Mouse (Mus musculus) testis, adult 2 months (tissue): ENCODE measurements at regions not wholly inside any gene's neighbourhood (a gene's known extent, or its start where the extent isn't known, plus 50 kb on each side); places are given as distances from the start of the nearest gene placed in this dataset.

Experiments used
- H3K27ac ChIP-seq: fragments of 200-500 bp; 2 replicates; pipeline ENCODE4 v1.5.1; 2012; ENCODE audit warnings: low read depth, low read length; ENCODE audit not compliant: control insufficient read depth, insufficient read depth
- H3K27me3 ChIP-seq: fragments of 200-500 bp; 2 replicates; pipeline ENCODE4 v1.6.1; 2012; ENCODE audit warnings: mild to moderate bottlenecking, low read length, moderate library complexity; ENCODE audit not compliant: control insufficient read depth, insufficient read depth
- H3K36me3 ChIP-seq: fragments of 200-500 bp; 2 replicates; pipeline ENCODE4 v1.6.1; 2012; ENCODE audit warnings: mild to moderate bottlenecking, low read length; ENCODE audit not compliant: control insufficient read depth, insufficient read depth
- H3K4me1 ChIP-seq: fragments of 200-500 bp; 2 replicates; pipeline ENCODE4 v1.6.1; 2012; ENCODE audit warnings: low read length; ENCODE audit not compliant: control insufficient read depth, insufficient read depth
- H3K4me3 ChIP-seq: fragments of 200-500 bp; 2 replicates; pipeline ENCODE4 v1.5.1; 2012; ENCODE audit warnings: low read depth, mild to moderate bottlenecking, low read length, moderate library complexity, mixed read lengths; ENCODE audit not compliant: control insufficient read depth
- CTCF ChIP-seq: fragments of 200-500 bp; IDR thresholded peaks from 2 replicates; pipeline ENCODE4 v1.5.1; 2012; ENCODE audit warnings: low read depth, mild to moderate bottlenecking, inconsistent platforms, low read length, moderate library complexity; ENCODE audit not compliant: control insufficient read depth, insufficient read depth, insufficient replicate concordance
- POLR2A ChIP-seq: fragments of 200-500 bp; IDR thresholded peaks from 2 replicates; pipeline ENCODE4 v1.6.1; 2012; ENCODE audit warnings: low read depth, mild to moderate bottlenecking, inconsistent platforms, low read length, moderate library complexity; ENCODE audit not compliant: control insufficient read depth

DNA sequence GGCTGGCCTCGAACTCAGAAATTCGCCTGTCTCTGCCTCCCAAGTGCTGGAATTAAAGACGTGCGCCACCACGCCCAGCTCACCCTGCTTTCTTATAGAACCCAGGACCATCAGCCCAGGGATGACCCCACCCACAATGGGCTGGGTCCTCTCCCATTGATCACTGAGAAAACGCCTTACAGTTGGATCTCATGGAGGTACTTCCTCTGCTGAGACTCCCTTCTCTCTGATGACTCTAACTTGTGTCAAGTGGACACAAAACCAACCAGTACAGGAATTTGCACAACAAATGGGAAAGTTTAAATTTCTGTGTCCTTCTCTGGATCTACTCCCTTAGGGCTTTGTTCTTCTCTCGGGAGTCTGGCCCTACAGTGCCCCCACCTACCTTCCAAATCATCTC lies 85.0 kb downstream of the Tomm20 start:
- Histone ChIP-seq H3K27ac (no peak overlapping the region), H3K27me3 (no peaks in the 10 kb centered on the region), H3K4me3 (no peak overlapping the region), H3K36me3 (no peaks in the 10 kb centered on the region), H3K4me1 (no peaks in the 10 kb centered on the region)
- no peak for TF ChIP-seq CTCF
- no peak for TF ChIP-seq POLR2A

DNA sequence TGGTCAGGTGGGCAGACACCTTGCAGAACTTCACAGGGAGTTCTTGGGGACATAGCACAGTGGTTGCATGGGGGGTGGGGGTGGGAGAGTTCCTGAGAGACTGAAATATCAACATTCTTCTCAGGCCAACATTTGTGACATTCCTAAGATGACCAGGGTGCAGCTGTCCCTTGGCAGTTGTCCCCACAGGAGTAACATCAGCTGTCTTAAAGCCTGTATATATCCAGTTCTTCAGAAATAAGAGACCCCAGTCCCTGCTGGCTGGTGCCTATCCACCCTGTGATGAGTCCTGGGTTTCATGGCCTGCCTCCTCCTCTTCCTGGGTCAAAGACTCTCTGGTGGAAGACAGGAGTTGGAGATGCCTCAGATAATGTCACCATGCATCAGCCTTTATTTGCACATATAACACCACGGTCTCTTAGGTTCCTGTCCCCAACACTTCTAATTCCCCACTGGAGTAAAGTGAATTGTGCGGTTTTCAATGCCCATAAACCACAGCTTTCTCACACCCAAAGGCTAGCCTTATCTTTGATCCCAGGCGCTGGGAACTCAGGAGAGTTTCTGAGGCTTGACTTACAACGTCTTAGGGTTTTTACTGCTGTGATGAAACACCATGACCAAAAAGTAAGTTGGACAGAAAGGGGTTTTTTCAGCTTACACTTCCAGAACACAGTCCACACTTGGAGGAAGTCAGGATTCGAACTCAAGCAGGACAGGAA lies 85.8 kb downstream of the Tomm20 start:
- TF ChIP-seq CTCF (no peak), POLR2A (no peak)

DNA sequence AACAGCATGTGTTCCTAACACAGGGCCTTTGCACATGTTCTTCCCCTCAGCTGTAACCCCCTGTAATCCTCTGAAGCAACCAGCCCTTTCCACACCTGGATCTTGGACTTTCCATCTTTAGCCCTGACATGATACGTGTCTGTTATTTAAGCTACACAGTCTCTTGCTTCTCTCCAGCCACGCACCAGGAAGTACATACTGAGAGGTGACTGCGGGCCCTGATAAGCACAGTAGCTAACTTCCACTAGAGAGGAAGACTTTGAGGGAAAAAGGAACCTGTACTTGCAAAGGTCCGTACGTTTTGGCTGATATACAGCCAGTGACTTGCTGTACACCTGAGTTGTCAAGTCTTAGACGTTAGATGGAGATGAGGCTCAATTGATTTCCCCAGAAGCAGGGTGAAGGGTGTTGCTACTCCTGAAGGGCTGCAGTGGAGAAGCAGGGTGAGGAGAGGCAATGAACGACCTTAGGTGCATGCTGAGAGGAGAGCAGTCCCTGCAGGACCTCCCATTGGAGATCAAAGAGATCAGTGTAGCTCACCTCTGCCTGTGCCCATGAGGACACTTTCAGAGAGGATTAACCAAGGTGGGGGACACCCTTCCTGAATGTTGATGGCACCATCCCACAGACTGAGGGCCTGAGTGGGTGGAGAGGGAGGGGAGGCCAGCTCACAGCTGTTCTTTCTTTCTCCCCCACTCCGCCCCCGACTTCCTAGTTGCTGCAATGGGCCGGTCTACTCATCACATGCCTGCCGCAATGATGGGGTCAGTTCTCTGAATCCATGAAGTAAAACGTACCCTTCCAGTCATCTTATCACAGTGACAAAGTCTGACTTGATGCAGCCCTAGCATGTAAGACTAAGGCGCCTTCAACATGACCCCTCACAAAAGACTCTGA lies 88.1 kb downstream of the Tomm20 start:
- Histone ChIP-seq H3K27me3 (no peaks in the 10 kb centered on the region), H3K4me3 (no peak overlapping the region), H3K4me1 (no peaks in the 10 kb centered on the region; the same call in 1 of the 2 replicates), H3K36me3 (no peaks in the 10 kb centered on the region), H3K27ac (no peak overlapping the region)
- no peak for TF ChIP-seq CTCF
- no peak for TF ChIP-seq POLR2A

More for the DNA sequence above, 85.8 kb downstream of the Tomm20 start:
- no peaks in the 10 kb centered on the region for H3K36me3 ChIP-seq
- H3K4me1 ChIP-seq, result no peaks in the 10 kb centered on the region
- no peaks in the 10 kb centered on the region for H3K27me3 ChIP-seq
- no peak overlapping the region for H3K4me3 ChIP-seq
- H3K27ac ChIP-seq, result no peak overlapping the region

DNA sequence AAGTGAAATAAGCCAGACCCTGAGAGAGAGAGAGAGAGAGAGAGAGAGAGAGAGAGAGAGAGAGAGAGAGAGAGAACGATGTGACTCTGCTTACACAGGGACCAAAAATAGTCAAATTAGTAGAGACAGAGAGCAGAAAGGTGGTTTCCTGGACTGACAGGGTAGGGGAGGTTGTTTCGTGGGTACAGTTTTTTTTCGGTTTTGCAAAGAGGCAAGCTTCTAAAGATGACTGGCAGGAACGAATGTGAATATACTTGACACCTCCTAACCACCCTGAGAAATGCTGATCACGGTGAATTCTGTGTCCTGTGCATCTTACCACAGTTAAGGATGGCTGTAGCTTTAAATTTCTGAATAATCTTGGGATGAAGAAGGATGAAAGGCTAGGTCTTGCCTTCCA lies 89.7 kb downstream of the Tomm20 start:
- Histone ChIP-seq H3K4me3 (no peak overlapping the region), H3K27me3 (no peaks in the 10 kb centered on the region), H3K27ac (no peak overlapping the region), H3K4me1 (no peaks in the 10 kb centered on the region; the same call in 1 of the 2 replicates), H3K36me3 (no peaks in the 10 kb centered on the region)
- TF ChIP-seq CTCF (no peak), POLR2A (no peak)

DNA sequence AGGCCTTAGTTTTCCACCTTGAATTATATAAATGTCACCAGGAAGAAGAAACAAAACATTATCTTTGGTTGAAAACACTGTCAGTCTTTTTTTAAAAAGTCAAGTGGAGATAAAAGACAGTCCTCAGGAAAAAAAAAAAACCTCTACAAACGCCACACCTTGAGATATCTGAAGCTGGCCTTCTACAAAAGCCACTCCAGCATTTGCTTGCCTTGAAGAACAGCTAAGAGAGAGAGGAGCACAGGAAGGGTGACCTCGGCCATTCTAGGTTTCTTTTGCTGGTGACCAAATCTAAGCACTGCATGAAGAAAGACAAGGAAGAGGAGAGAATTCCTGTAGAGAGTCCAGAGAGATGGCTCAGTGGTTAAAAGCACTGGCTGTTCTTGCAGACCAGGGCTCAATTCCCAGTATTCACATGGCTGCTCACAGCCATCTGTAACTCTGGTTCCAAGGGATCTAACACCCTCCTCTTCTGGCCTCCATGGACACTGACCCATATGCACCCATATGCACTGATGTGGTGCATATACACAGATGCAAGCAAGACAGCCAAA lies 90.5 kb downstream of the Tomm20 start:
- H3K4me3 ChIP-seq, result no peak overlapping the region
- no peaks in the 10 kb centered on the region for H3K36me3 ChIP-seq
- no peaks in the 10 kb centered on the region; the same call in 1 of the 2 replicates for H3K4me1 ChIP-seq
- TF ChIP-seq CTCF, result no peak
- no peak for TF ChIP-seq POLR2A
- H3K27me3 ChIP-seq, result no peaks in the 10 kb centered on the region
- no peak overlapping the region for H3K27ac ChIP-seq

DNA sequence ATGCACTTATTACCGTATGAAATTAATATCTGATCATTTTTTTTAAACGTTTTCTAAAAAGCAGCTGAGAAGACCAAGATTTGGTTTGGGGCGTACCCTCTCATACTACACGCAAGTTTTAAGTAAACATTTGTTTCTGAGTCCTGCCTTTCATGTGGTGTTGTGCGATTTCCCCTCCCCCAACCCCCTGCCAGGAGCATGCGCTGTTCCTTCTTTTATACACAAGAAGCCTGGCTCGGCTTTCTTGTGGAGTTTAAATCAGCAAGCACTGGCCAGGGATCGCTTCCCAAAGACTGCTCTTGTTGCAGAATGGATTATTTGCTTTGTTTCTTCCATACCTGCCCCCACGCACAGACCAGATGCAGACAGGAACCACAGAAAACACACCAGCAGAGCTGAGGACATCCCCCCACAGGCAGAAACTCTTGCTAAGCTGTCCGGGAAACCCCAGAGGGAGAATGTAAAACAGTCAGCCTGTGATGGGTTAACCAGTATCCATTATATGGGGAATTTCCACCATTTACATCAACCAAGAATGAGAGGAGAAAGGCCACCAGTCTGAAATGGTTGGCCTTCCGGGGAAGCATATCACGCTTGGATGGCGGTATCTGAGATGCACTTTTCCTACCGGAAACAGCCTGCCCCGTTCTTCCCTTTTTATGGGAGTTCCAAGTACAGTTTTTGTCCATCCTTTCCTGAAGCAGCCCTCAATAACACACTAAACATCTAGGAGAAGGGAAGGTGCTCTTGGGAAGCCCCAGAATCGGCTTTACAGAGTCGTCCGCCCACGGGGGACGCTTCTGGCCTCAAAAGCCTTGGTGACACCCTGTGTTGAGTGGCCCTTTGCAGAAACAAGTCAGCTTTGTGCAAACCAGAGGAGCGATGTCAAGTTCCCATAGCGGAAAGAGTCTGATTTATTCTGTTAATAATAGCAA lies 91.3 kb downstream of the Tomm20 start:
- H3K27ac ChIP-seq, result no peak overlapping the region
- TF ChIP-seq CTCF, result no peak
- TF ChIP-seq POLR2A, result no peak
- H3K4me1 ChIP-seq, result no peaks in the 10 kb centered on the region; the same call in 1 of the 2 replicates
- H3K27me3 ChIP-seq, result no peaks in the 10 kb centered on the region
- H3K36me3 ChIP-seq, result no peaks in the 10 kb centered on the region
- no peak overlapping the region for H3K4me3 ChIP-seq
